Mouse (Mus musculus): ENCODE measurements around the gene Nucb2.

Gene Nucb2

DNA sequence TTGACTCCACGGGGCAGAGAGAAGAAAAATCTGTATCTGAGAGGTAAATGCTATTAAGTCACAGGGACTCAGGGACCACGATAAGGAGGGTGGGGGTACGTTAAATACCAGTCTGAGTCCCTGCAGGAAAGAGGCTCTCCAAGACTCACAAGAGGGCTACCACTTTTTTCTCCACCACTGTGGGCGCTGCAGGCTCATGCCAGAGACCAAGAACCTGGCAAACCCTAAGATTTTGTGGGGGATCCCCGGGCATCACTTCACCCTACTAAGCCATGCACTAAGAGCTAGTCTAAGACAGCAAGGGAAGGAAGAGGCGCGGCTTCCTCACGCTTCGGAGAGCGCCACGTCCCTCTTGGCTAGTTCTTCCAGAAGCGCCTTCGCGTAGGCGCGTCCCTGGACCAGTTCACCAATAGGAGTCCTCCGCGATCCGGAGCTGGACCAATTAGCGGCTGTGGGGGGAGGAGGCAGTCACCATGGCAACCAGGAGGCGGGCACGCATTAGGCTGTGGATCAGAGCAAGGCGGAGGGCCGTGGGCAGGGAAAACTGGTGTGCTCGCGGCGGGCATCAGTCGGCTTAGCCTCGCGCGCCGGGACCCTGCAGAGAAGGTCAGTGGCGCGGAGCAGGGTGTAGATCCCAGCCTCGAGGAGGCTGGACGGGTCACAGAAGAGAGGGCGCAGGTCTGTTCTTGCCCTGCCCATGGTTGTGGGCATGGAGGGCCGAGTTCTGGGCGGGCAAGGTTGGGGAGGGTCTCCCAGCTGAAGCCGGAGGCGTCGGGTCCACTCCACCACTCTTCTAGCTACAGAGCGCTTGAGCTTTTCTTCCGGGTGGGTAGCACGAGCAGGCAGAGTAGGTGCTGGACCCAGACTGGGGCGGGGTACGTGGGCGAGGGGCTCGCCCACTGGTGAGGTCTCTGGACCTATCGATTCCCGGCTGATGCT lies at the start of gene Nucb2:
Nucb2 (plus strand) TSS at position 491 of the 939 bp plus-strand sequence.
- DNase-seq: peak; percentile 100

DNA sequence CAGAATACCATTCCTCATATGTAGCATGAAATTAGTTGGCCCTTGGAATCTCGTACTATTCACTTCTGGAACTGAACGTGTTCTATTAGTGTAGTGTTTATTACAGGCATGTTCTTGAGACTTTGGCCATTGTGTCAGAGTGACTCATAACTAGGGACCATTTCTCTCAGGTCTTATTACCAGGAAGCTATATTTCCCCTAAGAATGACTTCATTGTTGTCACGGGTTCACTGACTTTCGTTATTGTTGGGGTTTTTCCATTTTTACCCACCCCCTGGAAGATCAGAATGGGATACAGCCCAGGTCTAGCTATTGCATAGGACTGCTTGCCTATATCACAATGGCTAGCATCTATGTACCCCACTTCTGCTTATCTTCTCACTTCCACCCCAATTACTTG lies 47.2 kb upstream of the Nucb2 start:
- DNase-seq: no peak

DNA sequence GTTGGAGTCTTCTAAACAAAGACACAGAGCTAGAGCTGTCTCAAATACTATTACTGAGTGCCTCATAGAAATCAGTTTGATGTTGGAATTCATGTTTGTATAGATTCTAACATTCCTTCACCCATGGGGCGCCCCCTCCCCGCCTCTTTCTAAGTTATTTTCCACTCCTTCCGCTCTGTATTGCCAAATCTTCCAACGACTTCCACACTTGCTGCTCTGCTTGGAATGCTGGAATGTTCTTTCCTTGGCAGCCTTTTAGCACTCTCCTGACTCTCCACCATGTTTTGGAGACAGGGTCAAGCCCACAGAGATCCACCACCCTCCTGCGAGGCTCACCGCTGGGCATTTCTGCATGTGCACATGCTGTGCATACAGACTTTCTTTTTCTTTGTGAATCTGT lies 46.8 kb upstream of the Nucb2 start:
- no peak for DNase-seq

DNA sequence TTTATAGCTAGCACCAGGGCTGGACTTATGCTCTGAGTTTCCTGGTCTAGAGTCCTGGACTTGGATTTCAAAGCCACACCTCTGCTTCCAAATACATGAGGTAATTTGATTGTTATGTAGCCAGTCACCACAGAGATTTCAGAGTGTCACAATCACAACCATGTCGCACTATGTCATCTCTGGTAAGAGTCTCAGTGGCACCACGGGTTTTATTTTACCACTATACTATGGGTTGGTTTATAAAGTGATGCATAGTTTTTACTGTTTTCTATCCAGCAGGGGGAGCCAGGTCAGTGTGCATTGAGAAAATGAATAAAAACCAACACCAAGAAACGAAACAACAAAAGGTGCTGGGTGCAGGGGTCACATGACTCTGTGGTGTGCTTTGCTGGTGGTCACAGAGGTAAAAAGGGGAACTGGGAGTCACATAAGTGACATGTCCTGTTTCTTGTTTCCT lies 45.2 kb upstream of the Nucb2 start:
- DNase-seq: peak; percentile 14 to 57

DNA sequence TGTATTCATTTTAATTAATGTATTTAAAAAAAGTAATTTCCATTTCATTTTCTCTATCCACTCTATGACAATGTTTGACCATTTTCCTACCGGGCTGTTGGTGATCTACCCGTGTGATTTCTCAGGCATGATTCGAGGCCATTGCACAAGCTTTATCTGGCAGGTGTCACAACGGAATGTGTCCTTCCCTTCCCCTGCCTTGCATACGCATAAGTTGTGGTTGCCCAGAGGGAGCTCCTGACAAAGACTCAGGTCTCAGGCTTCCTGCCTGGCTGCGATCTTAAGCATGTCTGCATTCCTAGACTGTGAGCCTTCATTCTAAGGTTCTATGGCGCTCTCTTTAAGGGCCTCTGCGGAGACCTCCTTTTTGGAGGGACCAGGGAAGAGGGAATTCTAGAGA lies 42.1 kb upstream of the Nucb2 start:
- DNase-seq: peak; percentile 25 to 51

DNA sequence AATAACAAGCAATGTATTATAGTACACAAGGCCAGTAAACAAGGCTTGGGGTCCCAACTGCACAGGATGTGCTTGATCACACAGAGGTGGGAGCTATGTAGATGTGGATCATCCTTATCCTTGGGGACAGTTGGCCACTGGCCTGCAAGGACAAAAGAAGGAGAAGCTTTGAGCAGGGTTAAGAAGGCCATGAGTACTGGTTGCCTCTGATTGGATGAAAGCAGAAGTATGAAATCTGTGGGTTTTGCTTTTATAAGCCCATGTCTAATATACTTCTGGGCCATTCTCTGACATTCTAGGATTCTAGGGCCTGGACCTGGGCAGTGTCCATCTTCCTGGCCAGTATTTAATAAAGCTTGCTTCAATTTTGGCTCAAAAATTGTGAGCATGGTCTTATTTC lies 28.3 kb upstream of the Nucb2 start:
- no peak for DNase-seq

DNA sequence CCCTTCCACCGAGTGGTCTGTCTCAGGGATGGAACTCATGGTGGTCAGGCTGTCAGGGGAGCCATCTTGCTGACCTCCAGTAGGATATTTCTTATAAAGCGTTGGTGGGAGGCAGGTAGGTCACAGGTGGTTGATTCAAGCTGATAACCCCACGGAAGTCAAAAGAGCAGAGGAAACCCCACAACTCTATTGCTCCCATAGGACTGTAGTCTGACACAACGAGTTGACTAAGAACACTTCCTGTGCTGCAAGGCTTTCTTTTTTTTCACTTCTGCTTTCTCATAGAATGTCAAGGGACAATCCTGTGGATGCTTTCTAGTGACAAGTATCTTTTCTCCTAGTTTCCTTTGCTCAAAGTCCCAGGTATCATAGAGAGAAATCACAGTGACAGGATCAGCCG lies 27.9 kb upstream of the Nucb2 start:
- no peak for DNase-seq

DNA sequence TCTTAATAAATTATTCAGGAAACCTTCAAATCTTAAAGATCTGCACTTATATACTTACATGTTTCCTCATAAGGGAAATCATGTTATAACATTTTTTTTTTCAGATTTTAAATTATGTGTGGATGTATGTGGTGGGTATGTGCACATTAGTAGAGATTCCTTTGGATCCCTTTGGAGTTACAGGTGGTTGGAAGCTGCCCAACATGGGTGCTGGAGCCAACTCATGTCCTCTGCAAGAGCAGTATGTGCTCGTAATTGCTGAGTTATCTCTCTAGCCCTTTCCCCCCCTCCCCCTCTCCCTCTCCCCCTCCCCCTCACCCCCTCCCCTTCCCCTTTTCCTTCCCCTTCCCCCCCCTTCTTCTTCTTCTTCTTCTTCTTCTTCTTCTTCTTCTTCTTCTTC lies 21.1 kb upstream of the Nucb2 start:
- no peak for DNase-seq

DNA sequence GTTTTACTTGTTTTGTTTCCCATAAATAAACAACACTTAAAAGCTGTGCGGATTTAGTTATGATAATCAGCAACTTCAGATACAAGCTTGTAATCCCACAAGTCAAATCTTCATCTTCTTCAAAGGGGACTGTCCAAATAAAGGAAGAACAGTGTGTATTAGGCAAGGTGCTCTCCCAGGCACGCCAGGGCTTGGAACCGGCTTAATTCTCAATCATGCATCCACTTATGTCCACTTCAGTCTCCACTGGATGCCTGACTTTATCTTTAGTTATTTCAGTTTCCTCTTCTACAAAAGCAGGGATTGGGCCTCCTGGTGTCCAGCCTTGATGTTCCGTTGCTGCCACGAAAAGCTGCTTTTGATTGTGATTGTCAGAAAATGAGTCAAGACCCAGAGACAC lies 20.4 kb upstream of the Nucb2 start:
- no peak for DNase-seq

DNA sequence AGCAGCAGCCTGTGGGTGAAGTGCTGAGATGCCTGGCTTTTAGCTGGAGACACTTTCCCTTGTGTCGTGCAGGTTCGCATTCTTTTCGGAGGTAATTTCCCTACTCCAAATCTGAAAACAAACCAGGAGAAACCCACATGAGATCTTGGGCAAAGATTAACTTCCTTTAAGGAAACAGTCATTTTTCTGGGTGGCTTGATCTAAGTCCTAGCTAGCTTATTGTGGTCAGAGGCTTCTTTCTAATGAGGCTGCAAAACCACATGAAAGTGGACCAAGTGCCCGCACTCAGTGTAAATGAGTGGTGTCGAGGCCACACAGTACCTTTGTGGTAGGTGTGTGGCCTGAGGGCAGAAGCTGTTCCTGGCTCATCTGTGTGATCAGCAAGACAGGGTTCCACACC lies 20.0 kb upstream of the Nucb2 start:
- peak; percentile 20 to 32 for DNase-seq

DNA sequence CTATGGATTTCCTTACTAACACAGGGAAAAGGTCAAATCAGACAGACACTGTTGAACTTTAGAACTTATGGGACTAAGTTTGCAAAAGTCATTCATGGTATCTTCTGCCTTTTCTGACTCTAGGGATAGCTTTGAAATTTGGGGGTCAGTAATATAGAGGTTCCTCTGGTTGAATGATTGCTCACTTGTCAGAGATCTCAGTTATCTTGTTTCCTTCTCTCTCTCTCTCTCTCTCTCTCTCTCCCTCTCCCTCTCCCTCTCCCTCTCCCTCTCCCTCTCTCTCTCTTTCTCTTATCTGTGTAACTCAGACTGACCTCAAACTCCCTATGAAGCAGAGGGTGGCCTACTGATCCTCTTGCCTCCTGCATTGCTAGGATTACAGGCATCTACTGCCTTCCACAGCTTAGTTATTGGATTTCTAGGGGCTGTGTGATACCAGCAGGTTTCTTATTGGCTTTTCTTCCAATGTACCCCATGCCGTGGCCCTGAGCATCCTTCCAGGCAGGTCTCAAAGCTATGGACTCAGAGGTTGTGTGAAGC lies 19.0 kb upstream of the Nucb2 start:
- DNase-seq: no peak

DNA sequence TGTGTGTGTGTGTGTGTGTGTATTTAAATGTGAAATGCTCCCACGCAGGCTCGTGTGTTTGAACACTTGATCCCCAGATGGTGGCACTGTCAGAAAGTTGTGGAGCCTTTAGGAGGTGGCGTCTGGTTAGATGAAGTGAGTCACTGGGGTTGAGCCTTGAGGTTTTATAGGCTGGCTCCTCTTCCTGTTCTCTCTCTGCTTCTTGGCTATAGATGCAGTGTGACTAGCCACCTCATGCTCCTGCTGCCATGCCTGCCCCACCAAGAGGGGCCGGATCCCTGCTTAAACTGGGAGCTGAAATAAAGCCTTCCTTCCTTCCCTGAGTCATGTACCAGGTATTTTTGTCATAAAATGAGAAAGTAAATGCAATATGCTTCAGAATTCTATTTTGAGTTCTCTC lies 13.1 kb upstream of the Nucb2 start:
- no peak for DNase-seq

DNA sequence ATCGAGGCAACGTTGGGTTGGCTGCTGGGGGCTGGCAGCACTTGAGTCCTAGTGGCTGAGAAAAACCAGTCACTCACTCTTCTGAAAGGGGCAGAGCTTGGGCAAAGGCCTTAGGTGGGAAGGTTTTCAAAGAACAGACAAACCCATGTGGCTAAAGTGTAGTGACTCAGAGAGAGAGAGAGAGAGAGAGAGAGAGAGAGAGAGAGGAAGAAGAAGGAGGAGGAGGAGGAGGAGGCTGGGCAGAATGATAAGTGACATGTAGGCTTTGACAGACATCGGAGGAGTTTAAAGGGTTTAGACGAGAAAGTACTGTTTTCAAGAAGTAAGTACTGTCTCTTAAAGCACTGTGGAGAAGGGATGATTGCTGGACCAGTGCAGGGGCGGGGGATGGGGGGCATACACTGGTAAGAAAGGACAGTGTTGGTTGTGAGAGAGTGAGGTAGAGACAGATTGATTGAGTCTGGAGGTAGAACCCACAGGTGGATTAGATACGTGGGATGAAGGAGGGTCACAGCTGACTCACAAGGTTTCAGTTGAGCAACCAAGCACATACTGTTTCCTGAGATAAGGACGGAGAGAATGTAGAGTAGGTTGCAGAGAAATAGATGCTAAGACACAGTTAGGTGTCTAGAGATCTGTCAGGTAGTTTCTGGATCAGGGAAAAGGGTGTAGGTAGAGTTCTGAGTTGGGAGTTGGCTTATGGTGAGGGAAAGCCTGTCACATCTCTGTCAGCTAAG lies 10.7 kb upstream of the Nucb2 start:
- no peak for DNase-seq

DNA sequence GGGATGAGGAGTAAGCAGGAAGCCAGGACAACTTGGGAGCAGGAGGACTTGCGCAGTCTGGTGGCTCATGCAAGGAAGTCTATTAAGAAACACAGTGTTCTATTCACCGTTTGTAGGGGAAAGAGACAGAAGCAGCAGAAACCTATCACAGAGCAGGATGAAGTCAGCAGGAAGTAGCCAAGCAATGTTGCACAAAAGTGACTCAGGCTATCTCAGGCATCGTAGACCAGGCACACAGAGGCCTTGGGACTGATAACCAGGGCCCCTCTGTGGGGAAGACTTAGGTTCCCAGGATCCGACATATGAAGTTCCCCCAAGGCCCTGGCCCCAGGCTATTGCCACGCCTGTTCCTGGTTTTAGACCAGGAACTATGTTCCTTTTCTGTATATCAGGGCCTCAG lies 9.6 kb upstream of the Nucb2 start:
- DNase-seq: no peak

DNA sequence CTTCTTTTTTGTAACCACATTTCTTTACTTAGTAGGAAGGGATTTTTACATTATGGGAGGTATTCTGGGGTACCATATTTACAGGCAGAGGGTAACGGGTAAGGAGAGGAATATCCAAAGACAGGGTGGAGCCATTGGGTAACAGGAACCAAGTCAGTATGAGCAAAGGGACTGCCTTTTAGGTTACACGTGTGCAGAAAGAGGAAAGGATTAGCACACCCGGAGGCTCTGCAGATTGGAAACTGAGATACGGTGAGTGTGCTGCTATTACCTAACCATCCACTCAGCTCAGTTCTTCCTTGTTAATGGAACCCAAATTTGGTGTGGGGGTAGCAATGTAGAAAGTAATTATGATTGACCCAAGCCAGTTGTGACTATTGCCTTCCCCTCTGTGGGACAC lies 7.4 kb upstream of the Nucb2 start:
- DNase-seq: no peak

DNA sequence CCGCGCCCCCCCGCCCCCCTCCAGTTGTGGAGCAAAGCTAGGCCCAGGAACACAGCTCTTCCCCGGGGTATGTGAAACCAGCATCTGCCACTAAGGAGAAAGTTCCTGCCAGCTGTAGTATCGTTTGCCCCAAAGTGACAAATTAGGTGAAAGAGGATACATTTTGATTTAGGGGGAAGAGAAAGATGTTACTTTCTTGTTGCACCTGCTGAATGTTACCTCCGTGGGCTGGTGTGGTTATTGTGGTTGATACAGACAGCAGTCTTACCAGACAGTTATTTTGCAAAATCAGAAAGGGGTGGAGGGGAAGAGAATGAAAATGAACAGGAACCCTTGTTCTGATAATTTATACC lies 625 bp downstream of the Nucb2 start:
- DNase-seq: no peak

DNA sequence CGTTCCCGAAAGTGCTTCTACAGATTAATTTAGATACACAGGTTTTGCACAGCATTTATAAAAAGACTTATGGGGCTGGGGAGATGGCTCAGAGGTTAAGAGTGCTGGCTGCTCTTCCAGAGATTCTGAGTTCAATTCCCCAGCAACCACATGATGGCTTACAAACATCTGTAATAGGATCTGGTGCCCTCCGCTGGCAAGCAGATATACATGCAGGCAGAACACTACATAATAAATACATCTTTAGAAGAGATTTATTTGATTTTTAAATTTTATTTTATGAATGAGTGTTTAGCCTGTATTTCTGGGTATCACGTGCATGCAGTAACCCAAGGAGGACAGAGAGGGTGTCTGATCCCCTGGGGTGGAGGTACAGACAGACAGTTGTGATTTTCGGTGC lies 9.9 kb downstream of the Nucb2 start:
- no peak for DNase-seq

DNA sequence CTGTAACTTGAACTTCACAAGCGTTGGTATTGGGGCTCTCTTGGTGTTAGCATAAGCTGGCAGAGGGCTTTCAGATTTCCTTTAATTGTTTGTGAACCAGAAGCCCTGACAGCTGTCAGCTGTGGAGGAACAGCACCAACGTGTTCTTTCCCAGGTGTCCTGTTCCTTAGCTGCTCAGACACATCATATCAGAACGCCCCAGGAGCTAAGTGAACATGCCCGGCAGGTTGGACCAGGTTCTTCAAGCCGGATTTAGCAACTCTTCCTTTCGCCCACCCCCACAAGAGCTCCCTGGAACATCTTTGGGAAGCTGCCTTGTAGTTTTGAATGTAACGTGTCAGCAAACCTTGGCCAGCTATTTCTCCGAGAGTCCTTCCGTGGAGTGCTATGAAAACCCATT lies 10.4 kb downstream of the Nucb2 start:
- peak; percentile 56 to 70 for DNase-seq

DNA sequence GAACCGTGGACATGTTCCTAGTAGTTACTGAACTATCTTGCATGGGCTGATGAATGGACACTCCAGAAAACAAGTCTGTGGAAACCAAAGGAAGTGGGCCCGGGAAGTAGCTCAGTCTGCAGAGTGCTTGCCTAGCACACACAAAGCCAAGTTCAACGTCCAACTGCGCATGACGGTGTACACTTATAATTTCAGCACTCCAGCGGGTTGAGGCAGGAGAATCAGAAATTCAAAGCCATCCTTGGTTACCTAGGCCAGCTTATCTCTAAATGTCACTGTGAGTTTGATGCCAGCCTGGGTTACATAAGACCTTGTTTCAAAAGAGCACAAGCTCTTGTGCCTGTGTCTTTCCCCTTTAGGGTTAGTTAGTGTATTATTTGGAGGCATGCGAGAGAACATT lies 10.9 kb downstream of the Nucb2 start:
- peak; percentile 20 to 42 for DNase-seq

DNA sequence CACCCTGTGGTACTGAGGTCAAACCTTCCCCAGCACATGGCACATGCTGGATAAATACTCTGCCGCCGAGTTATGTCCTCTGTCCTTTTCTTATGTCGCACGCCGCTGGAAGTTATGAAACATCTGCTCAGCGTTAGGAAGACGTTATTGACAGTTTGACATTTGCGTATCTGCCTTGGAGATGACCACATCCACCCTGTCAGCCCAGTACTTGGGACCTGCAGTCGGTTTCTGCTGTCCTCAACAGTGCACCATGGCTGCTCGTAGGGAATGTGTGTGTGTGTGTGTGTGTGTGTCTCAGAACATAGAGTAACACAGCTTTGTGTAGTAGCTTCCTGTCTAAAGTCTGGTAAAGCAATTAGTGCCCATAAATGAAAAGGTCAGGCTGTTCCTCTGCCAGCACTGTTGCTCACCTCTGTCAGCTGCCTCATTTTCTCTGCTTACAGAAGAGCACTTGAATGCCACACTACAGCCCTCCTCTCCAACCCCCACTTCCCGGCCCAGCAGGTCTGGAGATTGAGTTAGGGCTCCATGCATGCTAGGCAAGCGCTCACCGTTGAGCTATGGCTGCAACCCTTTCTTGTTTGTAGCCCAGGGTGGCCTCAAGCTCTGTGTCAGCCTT lies 11.5 kb downstream of the Nucb2 start:
- DNase-seq: peak; percentile 34 to 46

DNA sequence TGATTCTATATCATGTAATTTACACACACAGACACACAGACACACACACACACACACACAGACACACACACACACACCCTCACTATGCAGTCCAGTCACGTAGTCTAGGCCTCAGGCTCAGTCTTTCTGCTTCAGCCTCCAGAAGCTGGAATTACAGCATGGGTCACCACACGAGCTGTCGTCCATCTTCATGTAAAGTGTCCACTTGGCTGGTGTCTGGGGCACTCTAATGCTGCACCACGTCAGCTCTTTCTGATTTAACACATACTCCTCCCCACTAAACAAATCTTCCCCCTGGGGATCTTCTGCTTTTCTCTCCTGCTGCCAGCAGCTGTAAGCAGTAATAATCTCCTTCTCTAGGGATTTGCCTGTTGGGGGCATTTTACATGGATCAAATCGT lies 13.1 kb downstream of the Nucb2 start:
- DNase-seq: no peak

DNA sequence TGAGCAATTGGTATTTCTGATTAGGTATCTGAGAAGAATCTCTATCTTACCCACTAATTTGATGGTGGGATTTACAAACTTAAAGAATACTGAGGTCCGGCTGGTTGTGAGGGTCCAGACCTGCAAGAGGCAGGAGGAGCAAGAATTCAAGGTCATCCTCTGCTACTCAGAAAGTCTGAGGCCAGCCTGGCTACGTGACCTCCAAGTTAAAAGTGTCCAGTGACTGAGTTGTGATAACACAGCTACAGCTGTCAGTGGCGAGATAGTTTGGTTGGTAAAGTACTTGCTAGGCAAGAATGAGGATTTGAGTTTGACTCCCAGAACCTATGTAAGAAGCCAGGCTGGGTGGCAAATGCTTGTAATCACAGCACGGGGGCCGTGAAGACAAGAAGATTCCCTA lies 14.0 kb downstream of the Nucb2 start:
- no peak for DNase-seq

DNA sequence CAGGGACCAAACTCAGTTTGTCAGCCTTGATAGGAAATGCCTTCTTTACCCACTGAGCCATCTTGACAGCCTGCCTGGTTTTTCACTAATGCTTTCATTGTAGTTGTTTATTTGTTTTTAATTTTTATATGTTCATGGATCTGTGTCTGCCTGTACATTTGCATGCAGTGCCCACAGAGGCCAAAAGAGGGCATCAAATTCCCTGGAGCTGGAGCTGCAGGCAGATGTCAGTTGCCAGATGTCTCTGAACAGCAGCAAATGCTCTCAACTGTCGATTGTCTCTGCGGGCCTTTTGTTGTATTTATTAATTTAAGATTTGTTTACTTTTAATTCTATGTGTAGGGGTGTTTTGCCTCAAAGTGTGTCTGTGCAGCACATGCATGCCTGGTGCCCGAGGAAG lies 15.6 kb downstream of the Nucb2 start:
- no peak for DNase-seq
